Mouse (Mus musculus): ENCODE data around the gene Tnfrsf23. TPM values are rescaled to one million over a fixed set of nuclear protein-coding genes. Genes with fewer than 3 reads are reported as not detected.
"Not testable (repeated sequence)": the region's sequence is repeated elsewhere in the genome, so short reads cannot be mapped to it uniquely, and the experiment has no call there.

Tnfrsf23 gene
- polyA plus RNA-seq, 1 experiment from 2014 or later, result 3.4 TPM

DNA sequence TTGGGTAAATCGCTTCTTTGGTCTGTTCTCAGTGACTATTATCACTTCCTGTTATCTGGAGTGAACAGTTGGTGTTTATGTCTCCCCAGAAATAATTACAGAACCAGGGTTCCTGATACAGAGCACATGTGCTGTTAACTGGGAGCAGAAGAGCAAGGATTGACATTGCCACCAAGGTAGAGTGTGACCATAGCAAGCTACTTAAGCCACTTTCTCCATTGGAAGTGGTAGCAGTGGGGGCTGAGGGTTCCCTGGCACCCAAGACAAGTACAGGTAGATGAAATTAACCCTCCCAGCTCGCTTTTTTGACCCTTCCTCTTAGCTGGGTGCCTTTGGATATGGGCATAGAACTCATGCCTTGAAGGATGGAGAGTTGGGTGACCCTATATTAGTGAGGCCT is 4.8 kb downstream of the Tnfrsf23 start:
- not testable (repeated sequence) for H3K9ac ChIP-seq; H3K36me3 ChIP-seq; ATAC-seq (ENCODE audit: insufficient read depth, low FRiP score, low read depth); H3K4me2 ChIP-seq; H3K27ac ChIP-seq; H3K9me3 ChIP-seq; H3K4me3 ChIP-seq (replicated peaks); H3K27me3 ChIP-seq (replicated peaks); H3K4me1 ChIP-seq
- WGBS, result 52% methylated on average over 2 of the region's 2 CpGs

GRCm38 (mm10) chr7:143679650-143680049 is 6.0 kb downstream of the Tnfrsf23 start:
- H3K36me3 ChIP-seq; H3K4me3 ChIP-seq (replicated peaks); H3K9me3 ChIP-seq; H3K27me3 ChIP-seq (replicated peaks); H3K4me1 ChIP-seq; H3K9ac ChIP-seq; H3K27ac ChIP-seq; H3K4me2 ChIP-seq; ATAC-seq (ENCODE audit: insufficient read depth, low FRiP score, low read depth): not testable (repeated sequence)
- WGBS, result 87% methylated on average over 2 of the region's 2 CpGs

- ATAC-seq (ENCODE audit: insufficient read depth, low FRiP score, low read depth), result no peak
- no peaks in the 10 kb centered on the region for H3K4me1 ChIP-seq
- no peak overlapping the region for H3K9ac ChIP-seq
- no peaks in the 10 kb centered on the region for H3K9me3 ChIP-seq
- no peaks in the 10 kb centered on the region for H3K36me3 ChIP-seq
- H3K4me3 ChIP-seq (replicated peaks), result no peak overlapping the region
- no peaks in the 10 kb centered on the region for H3K27me3 ChIP-seq (replicated peaks)
- H3K27ac ChIP-seq, result no peak overlapping the region
- no peak overlapping the region for H3K4me2 ChIP-seq
Observed at GRCm38 (mm10) chr7:143666427-143667311, 19.0 kb downstream of the Tnfrsf23 start.

DNA sequence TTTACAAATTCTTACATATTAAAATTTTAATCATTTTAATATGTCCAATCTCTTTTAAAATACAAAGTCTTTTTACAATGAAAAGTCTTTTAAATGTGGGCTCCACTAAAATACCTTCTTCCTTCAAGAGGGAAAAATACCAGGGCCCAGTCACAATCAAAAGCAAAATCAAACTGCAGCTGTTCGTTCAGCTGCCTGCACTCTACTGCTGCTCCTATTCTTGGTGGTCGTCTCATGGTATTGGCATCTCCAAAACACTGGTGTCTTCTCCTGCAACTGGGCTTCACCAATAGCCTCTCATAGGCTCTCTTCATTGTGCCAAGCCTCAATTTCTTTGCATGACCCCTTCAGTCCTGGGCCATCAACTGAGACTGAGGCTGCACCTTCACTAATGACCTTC is 22.2 kb downstream of the Tnfrsf23 start:
- Histone ChIP-seq H3K9ac (no peak overlapping the region), H3K4me2 (no peak overlapping the region), H3K27me3 (replicated peaks) (no peaks in the 10 kb centered on the region), H3K4me1 (no peaks in the 10 kb centered on the region), H3K9me3 (no peaks in the 10 kb centered on the region), H3K27ac (no peak overlapping the region), H3K36me3 (no peaks in the 10 kb centered on the region), H3K4me3 (replicated peaks) (no peak overlapping the region)
- 77% methylated on average over 2 of the region's 2 CpGs for WGBS
- ATAC-seq (ENCODE audit: insufficient read depth, low FRiP score, low read depth), result no peak

DNA sequence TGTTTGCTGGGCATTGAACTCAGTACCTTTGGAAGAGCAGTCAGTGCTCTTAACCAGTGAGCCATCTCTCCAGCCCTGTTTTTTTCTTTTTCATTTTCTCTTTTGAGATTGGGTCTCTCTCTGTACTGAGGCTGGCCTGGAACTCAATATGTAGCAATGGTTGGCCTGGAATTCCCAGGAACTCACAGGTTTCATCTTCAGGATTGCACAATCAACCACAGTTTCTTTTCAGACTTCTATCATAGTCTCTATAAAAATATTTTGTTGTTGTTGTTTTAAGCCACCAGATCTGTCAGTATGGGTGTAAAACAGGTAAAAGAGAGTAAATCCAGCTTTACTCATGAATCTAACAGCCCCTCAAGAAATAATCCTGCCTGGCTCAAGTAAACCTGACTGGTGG is 24.9 kb downstream of the Tnfrsf23 start:
- Histone ChIP-seq H3K9ac (no peak overlapping the region), H3K9me3 (no peaks in the 10 kb centered on the region), H3K4me3 (replicated peaks) (no peak overlapping the region), H3K4me2 (no peak overlapping the region), H3K27me3 (replicated peaks) (no peaks in the 10 kb centered on the region), H3K36me3 (no peaks in the 10 kb centered on the region), H3K27ac (no peak overlapping the region), H3K4me1 (no peaks in the 10 kb centered on the region)
- ATAC-seq (ENCODE audit: insufficient read depth, low FRiP score, low read depth), result no peak

DNA sequence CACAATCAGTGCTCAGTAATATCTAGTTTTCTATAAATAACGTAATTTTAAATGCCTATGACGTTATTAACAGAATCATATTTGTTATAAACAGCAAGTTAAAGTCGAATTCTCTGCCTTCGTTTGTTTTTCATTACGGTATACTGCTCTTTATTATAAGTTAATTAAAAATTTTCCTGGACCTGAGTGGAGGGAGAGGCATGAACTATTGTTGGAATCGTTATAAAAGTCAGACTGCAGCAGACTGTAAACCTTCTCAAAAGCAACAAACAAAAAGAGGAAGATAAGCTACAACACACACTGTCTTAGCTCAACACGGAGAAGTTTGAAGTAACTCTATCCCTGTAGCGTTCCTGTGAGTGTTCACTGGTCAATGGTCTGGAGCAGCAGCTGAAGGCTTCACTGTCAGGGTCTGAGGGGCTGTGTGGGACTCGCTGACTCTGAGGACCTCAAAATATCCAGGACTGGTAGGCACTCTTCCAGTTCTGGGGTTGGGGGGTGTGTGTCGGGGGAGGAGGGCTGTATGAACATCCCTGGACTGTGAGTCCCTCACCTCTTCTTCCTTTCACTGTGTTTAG is 35.8 kb downstream of the Tnfrsf23 start:
- ATAC-seq (ENCODE audit: insufficient read depth, low FRiP score, low read depth); H3K27me3 ChIP-seq (replicated peaks); H3K4me1 ChIP-seq; H3K27ac ChIP-seq; H3K36me3 ChIP-seq; H3K9me3 ChIP-seq; H3K9ac ChIP-seq: not testable (repeated sequence)
- Histone ChIP-seq H3K4me2 (peak overlapping the region; percentile 96; the same call in 1 of the 2 replicates), H3K4me3 (replicated peaks) (peak overlapping the region; percentile 71)
- 50% methylated on average over 10 of the region's 10 CpGs for WGBS

GRCm38 (mm10) chr7:143649034-143649768 is 36.5 kb downstream of the Tnfrsf23 start, which contains the start of gene Tnfrsf22:
Gene Tnfrsf22 (minus strand): TSS chr7:143649661.
- Histone ChIP-seq H3K9ac (peak within 1 kb of the TSS; percentile 50), H3K9me3 (no peaks in the 10 kb centered on the region), H3K36me3 (no peaks in the 10 kb centered on the region), H3K4me1 (no peaks in the 10 kb centered on the region), H3K27me3 (replicated peaks) (no peaks in the 10 kb centered on the region), H3K4me2 (peak within 1 kb of the TSS; percentile 96), H3K27ac (no peak within 1 kb of the TSS), H3K4me3 (replicated peaks) (peak within 1 kb of the TSS; percentile 71)
- WGBS, result 2% methylated on average over 39 of the region's 39 CpGs
- peak; percentile 92 for ATAC-seq (ENCODE audit: insufficient read depth, low FRiP score, low read depth)

GRCm38 (mm10) chr7:143643949-143644348 is 41.7 kb downstream of the Tnfrsf23 start:
- H3K4me2 ChIP-seq; H3K27me3 ChIP-seq (replicated peaks); H3K36me3 ChIP-seq; ATAC-seq (ENCODE audit: insufficient read depth, low FRiP score, low read depth); H3K4me1 ChIP-seq; H3K4me3 ChIP-seq (replicated peaks); H3K27ac ChIP-seq; H3K9me3 ChIP-seq; H3K9ac ChIP-seq: not testable (repeated sequence)
- 81% methylated on average over 2 of the region's 2 CpGs for WGBS

DNA sequence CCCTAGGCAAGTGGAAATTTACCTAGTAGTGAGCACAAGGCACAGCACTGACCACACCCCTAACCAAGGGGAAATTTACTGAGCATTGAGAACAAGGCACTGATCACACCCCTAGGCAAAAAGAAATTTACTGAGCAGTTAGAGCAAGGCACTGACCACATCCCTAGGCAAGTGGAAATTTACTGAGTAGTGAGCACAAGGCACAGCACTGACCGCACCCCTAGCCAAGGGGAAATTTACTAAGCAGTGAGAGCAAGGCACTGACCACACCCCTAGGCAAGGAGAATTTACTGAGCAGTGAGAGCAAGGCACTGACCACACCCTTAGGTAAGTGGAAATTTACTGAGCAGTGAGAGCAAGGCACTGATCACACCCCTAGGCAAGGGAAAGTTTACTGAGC is 49.0 kb downstream of the Tnfrsf23 start:
- no peaks in the 10 kb centered on the region for H3K9me3 ChIP-seq
- no peak overlapping the region for H3K27ac ChIP-seq
- H3K4me2 ChIP-seq, result no peak overlapping the region
- H3K9ac ChIP-seq, result no peak overlapping the region
- no peaks in the 10 kb centered on the region for H3K36me3 ChIP-seq
- H3K4me1 ChIP-seq, result no peaks in the 10 kb centered on the region
- no peak overlapping the region for H3K4me3 ChIP-seq (replicated peaks)
- no peak for ATAC-seq (ENCODE audit: insufficient read depth, low FRiP score, low read depth)
- no peaks in the 10 kb centered on the region for H3K27me3 ChIP-seq (replicated peaks)
- WGBS, result 94% methylated on average over 1 of the region's 1 CpGs

GRCm38 (mm10) chr7:143631503-143631902 is 54.2 kb downstream of the Tnfrsf23 start:
- H3K4me3 ChIP-seq (replicated peaks), result no peak overlapping the region
- H3K4me2 ChIP-seq, result no peak overlapping the region
- H3K27me3 ChIP-seq (replicated peaks), result no peaks in the 10 kb centered on the region
- 58% methylated on average over 2 of the region's 2 CpGs for WGBS
- H3K36me3 ChIP-seq, result no peaks in the 10 kb centered on the region
- no peak overlapping the region for H3K9ac ChIP-seq
- H3K9me3 ChIP-seq, result no peaks in the 10 kb centered on the region
- H3K27ac ChIP-seq, result no peak overlapping the region
- no peaks in the 10 kb centered on the region for H3K4me1 ChIP-seq
- no peak for ATAC-seq (ENCODE audit: insufficient read depth, low FRiP score, low read depth)

DNA sequence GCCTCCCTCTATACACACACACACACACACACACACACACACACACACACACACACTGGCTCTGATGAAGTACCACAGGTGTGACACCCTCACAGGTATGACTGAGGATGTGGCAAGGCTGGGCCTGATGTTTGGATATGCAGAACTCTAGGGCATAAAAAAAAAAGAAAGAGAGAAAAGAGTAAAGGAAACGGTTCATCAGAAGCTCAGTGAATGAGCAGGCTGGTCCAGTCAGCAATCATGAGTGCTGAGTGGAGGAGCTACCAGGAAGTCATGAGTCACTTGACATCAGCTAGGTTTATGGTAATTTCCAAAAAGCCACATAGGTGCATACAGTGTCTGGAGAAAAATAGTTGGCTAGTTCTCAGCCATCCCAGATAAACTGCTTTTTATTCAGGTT is 56.2 kb downstream of the Tnfrsf23 start:
- Histone ChIP-seq H3K4me2 (no peak overlapping the region), H3K9ac (no peak overlapping the region), H3K27ac (no peak overlapping the region), H3K9me3 (no peaks in the 10 kb centered on the region), H3K36me3 (no peaks in the 10 kb centered on the region), H3K4me3 (replicated peaks) (no peak overlapping the region), H3K27me3 (replicated peaks) (no peaks in the 10 kb centered on the region), H3K4me1 (no peaks in the 10 kb centered on the region)
- ATAC-seq (ENCODE audit: insufficient read depth, low FRiP score, low read depth), result no peak
- 36% methylated on average over 1 of the region's 1 CpGs for WGBS

- ATAC-seq (ENCODE audit: insufficient read depth, low FRiP score, low read depth), result no peak
- no peak within 1 kb of the TSS for H3K9ac ChIP-seq
- H3K4me1 ChIP-seq, result no peaks in the 10 kb centered on the region
- no peak within 1 kb of the TSS for H3K27ac ChIP-seq
- H3K36me3 ChIP-seq, result no peaks in the 10 kb centered on the region
- no peak within 1 kb of the TSS for H3K4me3 ChIP-seq (replicated peaks)
- WGBS, result 96% methylated on average over 1 of the region's 1 CpGs
- H3K27me3 ChIP-seq (replicated peaks), result no peaks in the 10 kb centered on the region
- H3K4me2 ChIP-seq, result no peak within 1 kb of the TSS
- no peaks in the 10 kb centered on the region for H3K9me3 ChIP-seq
Observed at GRCm38 (mm10) chr7:143628540-143628939, 57.1 kb downstream of the Tnfrsf23 start, which contains the start of gene Tnfrsf26. Gene Tnfrsf26 (minus strand): TSS chr7:143628722.
